14 mouse cellular contexts compared by ENCODE assay signal in the genomic region with DNA sequence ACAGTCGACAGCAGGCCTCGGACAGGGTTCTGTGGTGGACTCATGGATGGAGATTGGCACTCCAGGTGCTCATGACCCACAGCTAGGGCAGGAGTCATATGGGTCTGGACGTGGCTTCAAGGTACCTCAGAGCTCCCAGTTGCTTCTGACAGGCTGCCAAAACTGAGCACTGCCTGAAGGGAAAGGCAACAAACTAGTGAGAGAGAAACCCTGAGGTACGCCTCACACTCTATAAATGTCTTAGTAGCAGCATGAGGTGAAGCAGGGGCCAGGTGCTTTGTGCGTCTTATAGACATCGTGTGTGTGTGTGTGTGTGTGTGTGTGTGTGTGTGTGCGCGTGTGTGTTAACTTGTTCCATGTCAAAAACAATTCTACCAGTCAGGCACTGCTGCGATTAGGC.
"Had no signal": no experiment of that assay in that cellular context is flagged by ENCODE, and none has a peak within 500 bp of the region (broad histone marks: within the 10 kb centered on the region; RNA-seq: fewer than 3 reads in every experiment).

No protein-coding gene starts in this region.

- DNase-seq: layer of hippocampus, adult 9-11 months; layer of hippocampus, postnatal 36 days; lung, adult 18-20 months; thymus, adult 18-20 months; thymus, postnatal 25 days had no signal

- H3K4me2 ChIP-seq: hindbrain, embryonic 12.5 days; midbrain, embryonic 13.5 days; neural tube, embryonic 15.5 days had no signal

- H3K4me3 ChIP-seq: hindbrain, embryonic 12.5 days; midbrain, embryonic 13.5 days; myocyte; neural tube, embryonic 15.5 days had no signal

- ATAC-seq: hindbrain, embryonic 16.5 days; inflammation-experienced regulatory T-cells, adult 6 months; intestine, postnatal 0 days; midbrain, embryonic 13.5 days had no signal

- H3K27me3 ChIP-seq: hindbrain, embryonic 12.5 days; midbrain, embryonic 13.5 days; neural tube, embryonic 15.5 days had no signal

- H3K27ac ChIP-seq: hindbrain, embryonic 12.5 days; liver, embryonic 14.5 days; midbrain, embryonic 13.5 days; neural tube, embryonic 15.5 days; stomach, postnatal 0 days had no signal

- H3K36me3 ChIP-seq: hindbrain, embryonic 12.5 days; midbrain, embryonic 13.5 days; neural tube, embryonic 15.5 days had no signal

- H3K9ac ChIP-seq: hindbrain, embryonic 12.5 days; liver, embryonic 14.5 days; midbrain, embryonic 13.5 days; neural tube, embryonic 15.5 days had no signal

- H3K9me3 ChIP-seq: neural tube, embryonic 15.5 days had no signal
